Mouse (Mus musculus): ENCODE measurements around the gene Snx10.

DNA sequence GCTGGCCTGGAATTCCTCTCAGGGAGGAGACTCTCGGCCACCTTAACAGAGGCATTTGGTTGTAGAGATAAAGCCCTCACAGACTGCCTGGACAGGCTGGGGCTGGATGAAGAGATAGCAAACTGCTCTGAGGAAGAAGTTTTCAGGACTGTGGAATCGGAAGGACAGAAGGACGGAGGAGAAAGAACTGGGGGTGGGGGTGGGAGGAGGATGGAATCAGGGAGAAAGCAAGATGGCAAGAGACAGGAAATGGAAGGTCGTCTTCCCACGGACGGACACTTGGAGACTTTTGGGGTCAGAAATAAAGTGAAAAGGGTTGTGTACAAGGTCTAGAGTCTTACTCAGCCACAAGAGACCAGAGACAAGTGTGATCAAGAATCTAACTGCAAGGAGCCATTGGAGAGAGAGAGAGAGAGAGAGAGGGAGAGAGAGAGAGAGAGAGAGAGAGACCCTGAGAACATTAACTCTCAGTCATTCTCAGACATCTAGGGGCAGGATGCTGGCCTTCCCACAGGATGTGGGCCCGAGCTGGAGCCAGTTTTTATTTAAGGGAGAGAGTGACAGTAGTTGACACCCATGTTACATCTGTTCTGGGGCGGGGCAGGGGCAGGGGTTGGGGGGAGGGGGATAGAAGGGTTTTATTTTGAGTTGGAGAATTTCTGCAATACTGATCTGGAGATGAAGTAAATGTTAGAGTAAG lies 110.1 kb downstream of the Snx10 start:
- TF ChIP-seq CTCF (IDR thresholded peaks at IDR 0.05; ENCODE audit: low read depth) (no peak), EP300 (IDR thresholded peaks at IDR 0.05; ENCODE audit: low read depth) (no peak)
